Mouse (Mus musculus) urinary bladder, postnatal 36 days (tissue): ENCODE results near the gene 4931428F04Rik.

Experiments used
- DNase-seq, 2 experiments: peaks; one replicate each; pipeline ENCODE4 v3.0.0; 2022; ENCODE audit warnings: low spot score in 2 of 2, mixed read lengths in 1 of 2

4931428F04Rik gene

DNA sequence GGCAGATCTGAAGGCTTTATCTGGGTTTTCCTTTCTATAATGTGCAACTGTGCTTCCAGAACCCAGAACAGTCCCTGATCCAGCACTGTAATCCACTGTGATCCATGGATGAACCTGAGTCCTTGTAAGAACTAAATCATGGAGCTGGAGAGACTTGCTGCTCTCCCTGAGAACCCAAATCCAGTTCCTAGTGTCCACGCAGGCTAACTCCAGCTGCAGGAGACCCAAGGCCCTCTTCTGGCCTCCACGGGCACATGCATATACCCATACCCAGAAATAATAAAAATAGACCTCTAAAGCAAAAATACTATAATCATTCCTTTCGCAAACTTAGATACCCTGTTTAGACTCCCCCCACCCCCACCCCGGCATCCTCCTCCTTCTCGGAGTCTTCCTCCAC is 1.4 kb downstream of the 4931428F04Rik start:
- no peak for DNase-seq

DNA sequence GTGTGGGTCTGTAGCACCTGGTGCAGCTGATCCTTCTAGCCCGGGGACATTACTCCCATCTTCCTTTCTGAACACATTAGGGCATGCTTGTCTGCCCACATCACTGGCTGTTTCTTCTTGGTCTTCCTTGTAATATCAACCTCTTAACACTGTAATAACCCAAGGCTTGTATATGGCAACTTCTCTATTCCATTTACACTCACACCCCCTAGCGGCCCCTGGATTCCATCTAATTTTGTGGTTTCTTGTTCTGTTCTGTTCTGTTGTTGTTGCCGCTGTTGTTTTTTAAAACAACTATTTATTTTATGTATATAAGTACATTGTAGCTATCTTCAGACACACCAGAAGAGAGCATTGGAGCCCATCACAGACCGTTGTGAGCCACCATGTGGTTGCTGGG is 2.8 kb downstream of the 4931428F04Rik start:
- no peak for DNase-seq

- DNase-seq = no peak
Measured at GRCm38 (mm10) chr8:105285514-105285913, 4.2 kb downstream of the 4931428F04Rik start.

- peak in 1 of 2 experiments; percentile 51 for DNase-seq
Measured at GRCm38 (mm10) chr8:105283074-105283473, 6.6 kb downstream of the 4931428F04Rik start.

DNA sequence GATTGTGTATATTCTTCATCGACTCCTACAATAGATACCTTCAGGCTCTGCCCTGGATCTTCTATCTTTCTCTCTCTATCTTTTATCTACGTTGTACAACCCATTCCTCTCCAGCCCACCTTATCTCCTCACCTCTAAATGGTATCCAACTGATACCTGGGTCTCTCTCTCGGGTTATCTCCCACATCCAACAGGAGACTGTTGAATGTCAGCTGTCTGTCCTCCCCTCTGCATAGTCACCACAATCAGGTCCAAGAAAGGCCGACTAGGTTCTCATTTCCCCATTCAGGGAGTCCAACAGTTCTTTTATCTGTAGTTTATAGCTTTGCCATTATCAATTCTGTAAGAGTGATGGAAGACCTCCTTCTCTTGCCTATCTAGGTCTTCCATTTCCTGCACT is 7.4 kb downstream of the 4931428F04Rik start:
- no peak for DNase-seq

DNA sequence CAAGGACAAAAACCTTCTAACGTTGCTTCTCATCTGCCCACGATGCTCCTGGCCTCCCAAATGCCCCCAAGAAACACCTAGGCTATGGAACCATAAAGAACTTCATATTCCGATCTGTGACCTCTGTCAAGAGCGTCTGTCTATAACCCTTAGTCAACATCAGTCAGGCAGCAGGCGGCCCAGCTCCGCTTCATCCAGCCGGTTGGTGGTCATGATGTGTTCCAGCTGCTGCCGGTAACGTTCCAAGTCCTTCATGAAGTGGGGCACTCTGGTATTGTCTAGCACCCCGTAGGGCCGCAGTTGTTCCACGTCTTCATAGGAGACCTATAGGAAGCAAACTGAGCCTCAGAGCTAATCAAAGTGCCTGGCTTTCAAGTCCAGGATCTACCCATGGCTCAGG is 7.8 kb downstream of the 4931428F04Rik start:
- DNase-seq = no peak

GRCm38 (mm10) chr8:105280567-105280966 is 9.1 kb downstream of the 4931428F04Rik start:
- no peak for DNase-seq

GRCm38 (mm10) chr8:105278911-105279334 is 10.7 kb downstream of the 4931428F04Rik start:
- DNase-seq = peak; percentile 68 to 89

DNA sequence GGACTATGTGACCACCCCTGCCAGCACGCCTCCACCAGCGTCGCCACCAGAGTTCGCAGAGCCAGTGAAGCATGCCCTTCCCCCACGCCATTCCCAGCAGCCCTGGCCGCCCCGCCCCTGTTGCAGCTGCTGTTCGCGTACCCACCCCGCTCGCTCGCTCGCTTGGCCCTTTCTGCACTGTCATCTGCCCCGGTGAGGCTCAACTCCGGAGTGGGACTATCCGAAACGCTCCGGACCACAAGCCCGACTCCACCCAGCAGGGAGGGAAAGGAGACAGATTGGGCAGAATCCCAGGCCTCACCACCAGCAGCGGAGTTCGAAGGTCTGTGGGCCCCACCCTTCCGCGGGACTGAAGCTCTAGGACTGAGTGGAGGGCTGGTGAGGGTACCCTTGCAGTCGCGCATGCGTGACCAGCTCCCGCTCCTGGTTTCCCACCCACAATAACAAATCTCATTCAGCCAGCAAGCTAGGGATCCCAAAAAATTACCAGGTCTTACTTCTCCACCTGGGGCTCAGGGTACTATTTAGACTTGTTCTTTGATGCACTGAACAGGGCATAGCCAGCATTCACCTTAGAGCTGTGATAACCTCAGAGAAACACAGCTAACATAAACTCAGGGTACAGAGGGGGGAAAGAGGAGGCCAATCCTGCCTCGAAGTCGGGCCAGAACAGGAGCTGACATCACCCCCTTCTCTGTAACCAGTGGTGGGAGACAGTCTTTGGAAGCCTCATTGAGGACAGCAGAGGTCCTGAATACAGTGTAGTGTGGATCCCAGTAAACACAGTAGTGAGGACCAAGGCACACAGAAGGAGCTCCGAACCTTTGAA is 13.2 kb downstream of the 4931428F04Rik start:
- no peak for DNase-seq

GRCm38 (mm10) chr8:105275840-105276239 is 13.8 kb downstream of the 4931428F04Rik start, which contains the start of gene Nol3:
Gene Nol3, plus strand, starts transcription at chr8:105276140.
- DNase-seq = no peak

DNA sequence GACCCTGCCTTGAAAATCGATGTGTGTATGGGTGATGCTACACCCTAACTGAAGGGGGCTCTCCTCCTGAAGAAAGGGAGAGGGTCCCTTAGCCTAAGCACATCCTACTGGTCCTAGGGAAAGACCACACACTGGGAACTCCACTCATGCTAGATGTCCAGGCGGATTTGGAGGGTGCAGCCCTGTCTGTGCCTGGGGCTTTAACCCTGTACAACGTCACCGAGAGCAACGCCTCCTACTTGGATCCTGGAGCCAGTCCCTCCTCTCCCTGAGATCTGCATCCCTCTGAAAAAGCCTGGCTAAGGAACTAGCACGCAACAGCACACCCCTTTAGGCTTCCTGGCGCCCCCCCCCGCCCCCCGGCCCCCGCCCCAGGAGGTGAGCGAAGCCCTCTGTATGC is 14.3 kb downstream of the 4931428F04Rik start:
- no peak for DNase-seq

GRCm38 (mm10) chr8:105270916-105271186 is 18.8 kb downstream of the 4931428F04Rik start:
- no peak for DNase-seq

GRCm38 (mm10) chr8:105270101-105270915 is 19.4 kb downstream of the 4931428F04Rik start:
- no peak for DNase-seq

DNA sequence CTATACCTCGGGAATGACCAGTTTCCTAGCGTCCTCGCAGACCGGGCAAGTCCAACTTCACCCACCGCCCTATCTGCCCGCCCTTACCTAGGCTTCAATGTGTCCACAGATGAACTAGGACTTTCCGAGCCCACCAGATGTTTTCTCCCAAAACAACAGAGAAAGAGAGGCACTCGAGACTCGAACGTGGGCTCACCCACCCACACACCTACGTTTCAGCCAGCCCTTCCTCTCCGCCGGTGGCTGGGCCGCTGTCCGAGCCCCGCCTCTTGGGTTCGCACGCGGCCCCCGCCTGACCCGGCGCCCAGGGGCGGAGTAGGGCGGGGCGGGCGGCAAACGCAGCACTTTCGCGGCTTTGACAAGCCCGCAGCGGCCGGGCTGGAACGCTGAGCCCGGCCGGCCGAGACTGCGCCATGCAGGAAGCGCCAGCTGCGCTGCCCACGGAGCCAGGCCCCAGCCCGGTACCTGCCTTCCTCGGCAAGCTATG is 20.2 kb downstream of the 4931428F04Rik start, which contains the start of gene Hsf4:
Gene Hsf4 (plus strand): TSS at position 341 of the 487 bp plus-strand sequence.
- DNase-seq = peak; percentile 62 to 72

DNA sequence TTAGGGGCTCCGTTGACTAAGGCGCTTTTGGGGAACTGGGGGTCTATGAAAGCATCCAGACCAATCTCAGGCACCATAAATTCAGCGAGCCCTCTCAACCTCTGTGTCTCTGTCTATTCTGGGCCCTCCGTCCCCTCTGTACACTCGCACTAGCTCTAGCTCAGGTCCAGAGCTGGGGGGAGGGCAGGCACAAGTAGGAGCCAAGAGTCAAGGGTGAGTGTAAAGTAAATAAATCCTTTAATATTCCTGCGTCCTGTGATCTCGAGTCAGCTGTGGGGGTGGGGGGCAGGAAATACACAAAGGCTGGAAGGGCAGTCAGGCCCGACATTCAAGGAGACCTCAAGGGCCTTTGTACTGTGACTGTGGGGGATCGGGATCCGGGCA is 20.6 kb downstream of the 4931428F04Rik start:
- no peak for DNase-seq

DNA sequence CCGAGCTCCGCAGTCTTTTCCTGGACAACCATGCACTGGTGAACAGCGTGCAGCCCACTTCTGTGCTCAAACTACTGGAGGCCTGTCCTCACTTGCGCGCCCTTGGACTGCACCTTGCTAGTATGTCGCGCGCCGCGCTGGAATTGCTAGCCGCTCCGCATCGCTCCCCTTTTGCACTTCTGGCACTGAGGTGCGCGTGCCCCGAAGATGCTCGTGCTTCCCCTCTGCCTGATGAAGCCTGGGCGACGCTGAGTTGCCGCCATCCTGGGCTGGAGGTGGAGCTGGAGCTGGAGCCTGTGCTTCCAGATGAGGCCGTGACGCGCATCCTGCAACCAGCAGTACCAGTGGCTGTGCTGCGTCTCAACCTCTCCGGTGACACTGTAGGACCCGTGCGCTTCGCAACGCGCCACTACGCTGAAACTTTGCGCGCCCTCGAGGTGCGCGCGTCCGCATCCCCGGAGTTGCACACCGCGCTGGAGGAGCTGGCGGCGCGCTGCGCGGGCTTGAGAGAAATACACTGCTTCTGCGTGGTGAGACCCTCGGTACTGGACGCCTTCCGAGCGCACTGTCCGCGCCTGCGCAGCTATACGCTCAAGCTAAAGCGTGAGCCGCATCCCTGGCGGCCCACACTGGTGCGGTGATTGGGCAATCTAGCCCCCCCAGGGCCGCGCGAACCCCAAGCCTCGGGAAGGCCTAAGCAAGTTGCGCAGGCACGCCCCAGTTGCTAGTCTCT is 21.2 kb downstream of the 4931428F04Rik start:
- DNase-seq = no peak

- no peak for DNase-seq
Measured at GRCm38 (mm10) chr8:105266775-105267174, 22.9 kb downstream of the 4931428F04Rik start.

DNA sequence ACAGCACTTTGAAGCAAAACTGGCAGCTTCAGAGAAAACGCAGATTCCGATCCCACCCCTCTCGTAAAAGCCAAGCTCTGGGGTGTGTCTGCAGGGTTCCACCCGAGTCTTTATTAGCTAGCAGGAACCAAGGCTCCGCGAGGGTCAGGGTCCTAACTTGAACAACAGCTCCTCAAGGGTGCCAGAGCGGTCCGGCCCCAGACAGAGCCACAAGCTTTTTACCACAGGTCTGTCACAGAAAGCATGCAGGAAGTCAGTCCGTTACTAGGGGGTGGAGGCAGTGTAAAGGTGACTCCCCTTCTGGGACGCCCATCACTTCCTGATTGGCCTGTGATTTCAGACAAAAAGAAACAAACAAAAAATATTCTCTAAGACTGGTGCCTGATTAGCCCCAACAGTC is 24.5 kb downstream of the 4931428F04Rik start:
- peak in 1 of 2 experiments; percentile 20 for DNase-seq

DNA sequence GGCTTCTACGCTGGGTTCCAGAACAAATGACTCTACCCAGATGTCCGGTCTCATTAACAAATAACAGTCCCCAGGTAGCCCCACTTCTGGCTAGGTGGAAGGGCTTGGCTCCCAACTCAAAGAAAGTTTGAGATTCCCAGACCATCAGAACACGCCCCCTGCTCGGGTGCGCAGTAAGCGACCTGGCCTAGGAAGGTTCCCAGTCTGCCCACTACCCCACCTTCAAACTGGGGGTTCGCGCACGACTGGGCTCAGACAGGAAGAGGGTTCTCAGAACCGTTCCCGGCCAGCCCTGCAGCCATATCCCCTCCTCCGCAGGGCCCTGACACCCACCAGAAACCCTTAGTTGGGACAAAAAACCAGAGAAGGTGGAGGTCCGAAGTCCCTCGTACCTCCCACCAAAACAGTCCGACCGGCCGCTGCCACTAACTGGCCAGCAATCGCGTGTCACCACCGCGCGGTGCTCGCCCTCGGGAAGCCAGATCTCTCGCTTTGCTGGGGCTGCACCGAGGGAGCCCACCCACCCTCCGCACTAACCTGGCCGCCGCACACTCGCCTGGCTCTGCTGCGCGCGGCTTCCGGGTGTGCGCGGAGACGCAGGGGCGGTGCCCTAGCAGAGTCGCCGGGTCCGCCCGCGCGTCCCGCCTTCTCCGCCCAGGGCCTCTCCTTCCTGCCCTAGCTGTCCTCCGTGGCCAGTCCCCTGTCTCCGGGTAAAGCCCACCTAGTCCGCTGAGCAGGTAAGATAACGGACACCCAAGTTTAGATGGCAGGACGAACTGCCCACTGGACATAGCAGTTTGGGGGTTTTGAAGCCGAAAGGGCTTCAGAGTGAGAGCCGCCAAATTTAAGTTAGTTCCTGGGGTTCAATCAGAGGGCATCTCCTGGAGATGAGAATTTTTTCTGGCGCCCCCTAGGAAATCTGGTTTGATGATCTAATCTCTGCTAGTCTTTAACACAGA is 25.4 kb downstream of the 4931428F04Rik start, which contains the start of the genes Tradd and Fbxl8:
Gene Tradd (minus strand): TSS at position 586 of the 959 bp plus-strand sequence.
Gene Fbxl8 (plus strand): TSS at position 625 of the 959 bp plus-strand sequence.
- peak; percentile 80 to 82 for DNase-seq

GRCm38 (mm10) chr8:105263244-105263912 is 26.3 kb downstream of the 4931428F04Rik start:
- no peak for DNase-seq
